Mouse (Mus musculus): ENCODE measurements at regions not wholly inside any gene's neighbourhood (a gene's known extent, or its start where the extent isn't known, plus 50 kb on each side); places are given as distances from the start of the nearest gene placed in this dataset.

- DNase-seq, result no peak
Observed at GRCm38 (mm10) chr16:8351424-8351823, 73.5 kb downstream of the Tmem114 start.

GRCm38 (mm10) chr16:8349148-8349547 is 75.8 kb downstream of the Tmem114 start:
- no peak for DNase-seq

- DNase-seq, result no peak
Observed at GRCm38 (mm10) chr16:8348645-8349044, 76.3 kb downstream of the Tmem114 start.

GRCm38 (mm10) chr16:8345216-8345615 is 79.7 kb downstream of the Tmem114 start:
- no peak for DNase-seq

GRCm38 (mm10) chr16:8333081-8333710 is 91.7 kb downstream of the Tmem114 start:
- DNase-seq, result no peak

- no peak for DNase-seq
Observed at GRCm38 (mm10) chr16:8311996-8312395, 112.9 kb downstream of the Tmem114 start.

GRCm38 (mm10) chr16:8306389-8306788 is 118.5 kb downstream of the Tmem114 start:
- DNase-seq, result peak; percentile 65

All from thymus, postnatal 25 days (tissue).